Mouse (Mus musculus) small intestine, adult 2 months (tissue): ENCODE measurements around the gene Fxyd1.

ENCODE experiments used
- CTCF ChIP-seq: fragments of 200-500 bp; IDR thresholded peaks from 2 replicates; pipeline ENCODE4 v1.5.1; 2012; ENCODE audit warnings: low read depth, mild to moderate bottlenecking, control low read depth, inconsistent platforms, low read length, moderate library complexity, mixed read lengths; ENCODE audit not compliant: insufficient replicate concordance, insufficient read length; ENCODE audit errors: extremely low read depth
- POLR2A ChIP-seq: fragments of 200-500 bp; IDR thresholded peaks from 2 replicates; pipeline ENCODE4 v1.6.1; 2012; ENCODE audit warnings: low read depth, mild to moderate bottlenecking, control low read depth, inconsistent platforms, low read length, moderate library complexity

DNA sequence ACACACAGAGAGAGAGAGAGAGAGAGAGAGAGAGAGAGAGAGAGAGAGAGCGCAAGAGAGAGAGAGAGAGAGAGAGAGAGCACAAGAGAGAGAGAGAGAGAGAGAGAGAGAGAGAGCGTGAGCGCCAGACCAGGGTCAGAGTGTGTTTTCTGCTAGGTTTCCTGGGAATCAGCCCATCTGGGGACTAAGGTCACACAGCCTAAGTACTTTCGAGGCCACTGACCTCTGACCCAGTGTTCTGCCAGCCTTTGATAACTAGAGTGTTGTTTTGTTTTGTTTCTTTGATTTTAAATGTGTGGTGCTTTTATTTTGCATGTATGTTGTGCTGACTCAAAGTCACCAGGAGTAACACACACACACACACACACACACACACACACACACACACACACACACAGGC, 1.1 kb downstream of the Fxyd1 start:
- no peak for TF ChIP-seq CTCF
- no peak for TF ChIP-seq POLR2A
